Mouse (Mus musculus): Measurements from ENCODE around the gene Map3k5.

DNA sequence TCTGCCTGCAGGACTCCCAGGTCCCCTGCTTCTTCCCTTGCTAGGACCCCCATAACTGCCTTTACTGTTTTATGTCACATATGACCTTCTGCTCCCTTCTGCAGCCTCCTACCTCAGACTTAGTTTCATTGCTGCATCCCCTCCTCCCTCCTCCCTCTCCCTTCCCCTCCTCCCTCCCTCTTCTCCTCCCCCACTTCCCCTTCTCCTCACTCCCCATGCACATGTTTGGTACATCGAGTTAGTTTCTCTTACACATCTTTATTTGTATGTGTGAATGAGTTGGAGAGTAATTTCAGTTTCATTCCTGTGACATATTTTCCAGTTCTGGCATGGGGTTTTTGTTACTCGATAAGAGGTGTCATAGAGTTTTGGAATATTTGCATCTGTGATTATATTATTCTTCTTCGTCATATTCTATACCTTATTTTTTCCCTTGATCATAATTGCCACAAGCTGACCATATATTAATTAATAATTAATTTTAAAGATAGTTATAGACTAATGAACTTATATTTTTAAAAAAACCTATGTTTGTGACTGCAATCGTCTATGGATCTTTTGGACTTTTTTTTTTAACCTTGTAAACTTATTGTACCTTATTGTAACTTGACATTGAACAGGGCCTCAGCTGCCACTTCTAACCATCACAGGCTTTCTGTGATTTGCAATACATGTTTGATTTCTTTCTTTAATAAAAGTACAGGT lies 65.6 kb downstream of the Map3k5 start:
- no peak for TF ChIP-seq POLR2A (IDR thresholded peaks at IDR 0.05; ENCODE audit: borderline replicate concordance, extremely low read depth, low read depth, low read length)
- no peak for TF ChIP-seq CTCF (IDR thresholded peaks at IDR 0.05; ENCODE audit: insufficient read depth, low read length)

Measured in lung, adult 2 months (tissue).